In genomic region chr8:35243555-35243954, GRCm38 (mm10) we compare ENCODE assay signal across 10 mouse cellular contexts.
A peak's percentile ranks its signal among the peaks of the same experiment; 100 is the strongest.
DNase-seq lines count a peak whose midpoint lies in the region; ATAC-seq and TF ChIP-seq lines count a peak whose summit lies in the region.
"Had no signal": no experiment of that assay in that cellular context is flagged by ENCODE, and none has a peak within 500 bp of the region (broad histone marks: within the 10 kb centered on the region; RNA-seq: fewer than 3 reads in every experiment).

No protein-coding gene starts in this region.

- no peak overlapping the region for H3K27ac ChIP-seq in midbrain, embryonic 13.5 days
- H3K27ac ChIP-seq in layer of hippocampus, adult 2 months, result no peak overlapping the region
- H3K27ac ChIP-seq: left cerebral cortex, adult 2 months; liver, embryonic 15.5 days had no signal

- H3K9me3 ChIP-seq in midbrain, embryonic 13.5 days, result no peaks in the 10 kb centered on the region
- H3K9me3 ChIP-seq: liver, embryonic 15.5 days had no signal

- 26% methylated on average over 11 of the region's 11 CpGs for WGBS in midbrain, embryonic 13.5 days

- H3K36me3 ChIP-seq in midbrain, embryonic 13.5 days, result no peaks in the 10 kb centered on the region
- H3K36me3 ChIP-seq: liver, embryonic 15.5 days had no signal

- DNase-seq in heart, postnatal 10 days, result peak; percentile 7 to 14
- DNase-seq in heart, adult 9 months (ENCODE audit: low spot score in 2 of 2), result no peak
- peak; percentile 22 for DNase-seq in embryo, embryonic 10.5 days (ENCODE audit: low spot score)
- peak; percentile 24 for DNase-seq in gonadal fat pad, adult 2 months (ENCODE audit: low read depth)
- DNase-seq in thymus, postnatal 10 days (ENCODE audit: low spot score in 2 of 2), result no peak
- no peak for DNase-seq in B cell, adult 2 months
- no peak for DNase-seq in layer of hippocampus, adult 2 months (ENCODE audit: low spot score in 2 of 2)

- no peaks in the 10 kb centered on the region for H3K27me3 ChIP-seq in midbrain, embryonic 13.5 days
- H3K27me3 ChIP-seq: liver, embryonic 15.5 days had no signal

- H3K4me2 ChIP-seq in midbrain, embryonic 13.5 days (replicated peaks), result no peak overlapping the region
- H3K4me2 ChIP-seq: liver, embryonic 15.5 days had no signal

- intact Hi-C loops in heart, postnatal 10 days (cut with DNase I), result no loop called here

- no peak overlapping the region for H3K9ac ChIP-seq in midbrain, embryonic 13.5 days (replicated peaks)
- H3K9ac ChIP-seq: liver, embryonic 15.5 days had no signal

- no peak for TF ChIP-seq CTCF in layer of hippocampus, adult 2 months (conservative IDR thresholded peaks at IDR 0.05)

- no peak overlapping the region for H3K4me3 ChIP-seq in midbrain, embryonic 13.5 days (replicated peaks)
- H3K4me3 ChIP-seq in layer of hippocampus, adult 2 months, result no peak overlapping the region
- H3K4me3 ChIP-seq: left cerebral cortex, adult 2 months; liver, embryonic 15.5 days had no signal

- H3K4me1 ChIP-seq in midbrain, embryonic 13.5 days (replicated peaks), result peaks cover 6% of the 10 kb centered on the region
- H3K4me1 ChIP-seq: liver, embryonic 15.5 days had no signal

- peak; percentile 20; the same call in 1 of the 2 replicates for ATAC-seq in midbrain, embryonic 13.5 days

Comparison
In these comparisons a context has a peak if more than half of its experiments do, and no peak if none do; other contexts are left out.
1. DNase-seq: peak in heart, postnatal 10 days (2 of 2), embryo, embryonic 10.5 days (single experiment) and gonadal fat pad, adult 2 months (single experiment); none in heart, adult 9 months (0 of 2), thymus, postnatal 10 days (0 of 2), B cell, adult 2 months (0 of 2) and layer of hippocampus, adult 2 months (0 of 2).